Mouse (Mus musculus) lung, postnatal 0 days (tissue): Measurements from ENCODE around the gene Anapc15-ps.

Experiments used
- CTCF ChIP-seq: IDR thresholded peaks from 2 replicates; pipeline ENCODE4 v1.5.1; 2016; ENCODE audit warnings: antibody characterized with exemption, mild to moderate bottlenecking
- EP300 ChIP-seq: IDR thresholded peaks from 2 replicates; pipeline ENCODE4 v1.6.1; 2016; ENCODE audit warnings: antibody characterized with exemption, mild to moderate bottlenecking, control low read depth

- no peak for TF ChIP-seq CTCF
- TF ChIP-seq EP300 = no peak
Observed at GRCm38 (mm10) chr10:95704847-95705246, 31.6 kb upstream of the Anapc15-ps start.
